Mouse (Mus musculus) myocyte (in vitro differentiated cells): ENCODE measurements around the gene Ciz1.

ENCODE experiments used
- E2F4 ChIP-seq: IDR thresholded peaks from one replicate; pipeline ENCODE4 v1.6.1; 2011; ENCODE audit warnings: mild to moderate bottlenecking, control low read depth, moderate library complexity; ENCODE audit not compliant: insufficient read depth
- MAX ChIP-seq: IDR thresholded peaks from one replicate; pipeline ENCODE4 v1.6.1; 2011; ENCODE audit warnings: low read depth, mild to moderate bottlenecking, control low read depth
- POLR2A ChIP-seq: IDR thresholded peaks from one replicate; pipeline ENCODE4 v1.6.1; 2011; ENCODE audit warnings: low read depth, mild to moderate bottlenecking, control low read depth, moderate library complexity; ENCODE audit not compliant: insufficient read length
- POLR2AphosphoS2 ChIP-seq: IDR thresholded peaks from one replicate; pipeline ENCODE4 v1.6.1; 2011; ENCODE audit warnings: low read depth, control low read depth; ENCODE audit not compliant: insufficient read length

DNA sequence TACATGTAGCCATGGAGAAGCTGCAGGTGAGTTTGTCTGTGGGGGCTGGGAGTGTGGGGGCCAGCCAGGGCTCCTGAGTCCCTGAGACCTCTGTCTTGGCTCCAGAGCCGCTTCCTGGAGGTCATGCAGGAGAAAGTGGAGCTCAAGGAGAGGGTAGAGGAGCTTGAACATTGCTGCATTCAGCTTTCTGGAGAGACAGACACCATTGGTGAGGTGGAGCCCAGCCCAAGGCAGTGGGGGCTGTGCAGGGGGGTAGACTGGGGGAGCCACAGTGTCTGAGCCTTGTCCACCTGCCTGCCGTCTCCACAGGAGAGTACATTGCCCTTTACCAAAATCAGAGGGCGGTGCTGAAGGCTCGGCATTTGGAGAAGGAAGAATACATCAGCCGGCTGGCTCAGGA is 46.5 kb upstream of the Ciz1 start:
- TF ChIP-seq POLR2A (no peak), POLR2AphosphoS2 (no peak), E2F4 (no peak), MAX (no peak)
